Mouse (Mus musculus) bone marrow macrophage, adult 2 months (primary cell): Measurements from ENCODE around the gene Zfp160.
"Not testable (repeated sequence)": the region's sequence is repeated elsewhere in the genome, so short reads cannot be mapped to it uniquely, and the experiment has no call there.

Experiments
- CTCF ChIP-seq: IDR thresholded peaks from 2 replicates; pipeline ENCODE4 v1.5.1; 2012; ENCODE audit warnings: low read depth, mild to moderate bottlenecking, low read length, moderate library complexity
- POLR2A ChIP-seq: IDR thresholded peaks from 2 replicates; pipeline ENCODE4 v1.6.1; 2012; ENCODE audit warnings: mild to moderate bottlenecking, low read depth, low read length, borderline replicate concordance

GRCm38 (mm10) chr17:21069443-21069842, 60.7 kb downstream of the Zfp160 start:
- TF ChIP-seq CTCF, POLR2A: not testable (repeated sequence)
